Mouse (Mus musculus) CD4-positive, CD25-positive, alpha-beta regulatory T cell, adult 9 weeks (primary cell): ENCODE data around the gene Adh6b. TPM values are rescaled to one million over a fixed set of nuclear protein-coding genes. Genes with fewer than 3 reads are reported as not detected.

Experiments
- polyA plus RNA-seq: library from polyadenylated mRNA; unstranded; fragments of 100-300 nt; shearing (Covaris generic); gene quantifications from one replicate; pipeline ENCODE4 v1.2.1, GENCODE M21; 2017

The Adh6b gene
- not detected for polyA plus RNA-seq

DNA sequence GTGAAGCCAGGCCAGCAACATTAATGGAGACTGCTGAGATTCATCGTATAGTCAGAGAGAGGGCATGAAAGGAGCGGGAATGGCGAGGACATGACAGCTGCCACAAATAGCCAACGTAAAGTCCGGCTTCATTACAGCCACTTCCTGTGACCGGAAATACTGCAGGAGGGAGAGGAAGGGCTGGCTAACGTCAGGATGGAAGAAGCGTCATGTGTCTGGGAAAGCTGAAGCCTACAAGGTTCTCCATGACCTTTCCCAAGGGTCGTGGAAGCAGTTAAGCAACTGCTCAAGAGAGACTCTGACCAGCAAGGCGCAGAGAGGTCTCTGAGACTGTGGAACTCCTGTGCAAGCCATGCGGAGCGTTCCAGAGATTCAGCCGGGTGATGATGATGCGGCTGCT, at the start of gene Adh6b:
Adh6b (plus strand) TSS at position 305 of the 400 bp plus-strand sequence.

DNA sequence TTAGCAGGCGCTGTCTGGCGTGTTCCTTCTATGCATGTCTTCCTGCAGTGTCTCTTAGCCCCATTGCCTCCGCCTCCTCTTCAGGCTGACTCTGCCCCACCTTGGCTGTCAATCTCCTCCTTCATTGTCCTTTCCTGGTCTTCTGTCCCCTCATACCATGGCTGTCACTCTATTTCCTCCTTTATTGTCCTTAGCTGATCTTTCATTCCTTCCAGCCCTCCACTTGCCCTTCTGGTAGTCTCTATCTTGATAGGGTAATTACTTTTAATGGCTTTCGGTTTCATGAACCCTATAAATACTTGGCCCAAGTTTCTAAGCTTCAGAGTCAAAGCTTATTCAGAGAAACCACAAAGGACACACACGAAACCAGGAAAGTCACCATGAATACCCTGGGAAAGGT, 28.6 kb upstream of the Adh6b start, which contains the start of gene Adh6a:
Adh6a (plus strand) TSS at position 322 of the 400 bp plus-strand sequence.

Other genes with a start within 250 kb of the Adh6b start
- gene Trmt10a, start 198.3 kb upstream of the Adh6b start, polyA plus RNA-seq: 13.3 TPM
- gene Mttp, start 196.8 kb upstream of the Adh6b start, polyA plus RNA-seq: 6.7 TPM
- not detected for gene 4930579F01Rik, start 147.9 kb upstream of the Adh6b start, polyA plus RNA-seq
- gene Adh7, start 124.0 kb upstream of the Adh6b start, polyA plus RNA-seq: not detected
- 9.0 TPM for gene Adh1, start 80.8 kb upstream of the Adh6b start, polyA plus RNA-seq
- gene Adh6a, start 28.5 kb upstream of the Adh6b start, polyA plus RNA-seq: not detected
- not detected for gene Adh4, start 73.7 kb downstream of the Adh6b start, polyA plus RNA-seq
- gene Adh5, start 101.3 kb downstream of the Adh6b start, polyA plus RNA-seq: 177 TPM
- 60.9 TPM for gene Metap1, start 147.7 kb downstream of the Adh6b start, polyA plus RNA-seq
- 246 TPM for gene Eif4e, start 184.4 kb downstream of the Adh6b start, polyA plus RNA-seq